In genomic region chr6:145998314-145999007, GRCm38 (mm10) we compare ENCODE assay signal across 8 mouse cellular contexts.
A peak's percentile ranks its signal among the peaks of the same experiment; 100 is the strongest.
DNase-seq lines count a peak whose midpoint lies in the region; ATAC-seq lines count a peak whose summit lies in the region.

No protein-coding gene starts in this region.

- 64% methylated on average over 13 of the region's 13 CpGs for WGBS in macrophage (ENCODE audit: missing documents)

- no peaks in the 10 kb centered on the region for H3K79me2 ChIP-seq in macrophage (ENCODE audit: inconsistent target)

- no peak for ATAC-seq in erythroid progenitor cell, adult 5-6 weeks (replicated peaks; ENCODE audit: low FRiP score, poor library complexity, severe bottlenecking)

- H3K27ac ChIP-seq in brown adipose tissue, adult 24 weeks (replicated peaks; ENCODE audit: low read depth, low read length) = peak overlapping the region; percentile 12
- H3K27ac ChIP-seq in macrophage = 0 out of 2 replicates have a peak overlapping the region, but pooled peaks have one; percentile 2

- peak; percentile 82 for DNase-seq in 3T3-L1 (ENCODE audit: low read depth, low spot score)
- peak; percentile 70 to 83 for DNase-seq in frontal cortex, adult 2 months (ENCODE audit: extremely low spot score in 1 of 2, low spot score in 1 of 2)
- DNase-seq in heart, postnatal 4 days = peak; percentile 52
- peak; percentile 36 to 48 for DNase-seq in layer of hippocampus, postnatal 14 days (ENCODE audit: low spot score in 2 of 2)
- DNase-seq in skeletal muscle tissue, adult 2 months (ENCODE audit: low read depth, low spot score) = peak; percentile 93

- no peak overlapping the region for H3K4me3 ChIP-seq in brown adipose tissue, adult 24 weeks (ENCODE audit: insufficient read depth, low read depth, low read length)
- H3K4me3 ChIP-seq in macrophage (ENCODE audit: inconsistent target) = no peak overlapping the region

- H3K4me1 ChIP-seq in brown adipose tissue, adult 24 weeks (ENCODE audit: control insufficient read depth, insufficient read depth, insufficient read length, low read length) = peaks cover 5% of the 10 kb centered on the region; the same call in 1 of the 2 replicates

- no peaks in the 10 kb centered on the region for H3K36me3 ChIP-seq in macrophage (ENCODE audit: inconsistent target)

Comparison
In these comparisons a context has a peak if more than half of its experiments do, and no peak if none do; other contexts are left out.
1. DNase-seq: peak in every context shown above with its lines; median percentile 93 in skeletal muscle tissue, adult 2 months; 82 in 3T3-L1; 76 in frontal cortex, adult 2 months; 52 in heart, postnatal 4 days; 42 in layer of hippocampus, postnatal 14 days.